Comparison of ENCODE assay signal across 8 mouse cellular contexts in genomic region chr3:145575743-145576481, GRCm38 (mm10). TPM values are rescaled to one million over a fixed set of nuclear protein-coding genes. Genes with fewer than 3 reads are reported as not detected.
A peak's percentile ranks its signal among the peaks of the same experiment; 100 is the strongest.
DNase-seq lines count a peak whose midpoint lies in the region; ATAC-seq lines count a peak whose summit lies in the region.

Gene Znhit6 (plus strand): TSS chr3:145576205.

- no peaks in the 10 kb centered on the region for H3K9me3 ChIP-seq in heart, embryonic 10.5 days
- no peaks in the 10 kb centered on the region for H3K9me3 ChIP-seq in kidney, embryonic 15.5 days (replicated peaks)

- peaks cover 26% of the 10 kb centered on the region for H3K36me3 ChIP-seq in heart, embryonic 10.5 days
- peaks cover 24% of the 10 kb centered on the region for H3K36me3 ChIP-seq in kidney, embryonic 15.5 days

- 5% methylated on average over 36 of the region's 37 CpGs for WGBS in heart, embryonic 10.5 days
- 5% methylated on average over 37 of the region's 37 CpGs for WGBS in kidney, embryonic 15.5 days

- peak within 1 kb of the TSS; percentile 86 for H3K4me2 ChIP-seq in kidney, embryonic 15.5 days

- peaks cover 12% of the 10 kb centered on the region; the same call in 1 of the 2 replicates for H3K4me1 ChIP-seq in heart, embryonic 10.5 days
- H3K4me1 ChIP-seq in kidney, embryonic 15.5 days, result peaks cover 12% of the 10 kb centered on the region

- H3K9ac ChIP-seq in kidney, embryonic 15.5 days, result peak within 1 kb of the TSS; percentile 65

- DNase-seq in B cell, adult 2 months, result peak; percentile 84 to 85
- DNase-seq in brain, adult 2 months (ENCODE audit: low read depth, low spot score), result peak; percentile 98
- peak; percentile 97 for DNase-seq in heart, embryonic 10.5 days (ENCODE audit: low spot score)
- DNase-seq in liver, result peak; percentile 93
- peak; percentile 85 to 90 for DNase-seq in spleen, postnatal 4 days (ENCODE audit: low spot score in 2 of 2)

- no peaks in the 10 kb centered on the region for H3K27me3 ChIP-seq in heart, embryonic 10.5 days (ENCODE audit: insufficient read depth, poor library complexity, severe bottlenecking)
- no peaks in the 10 kb centered on the region for H3K27me3 ChIP-seq in kidney, embryonic 15.5 days

- H3K4me3 ChIP-seq in heart, embryonic 10.5 days, result peak within 1 kb of the TSS; percentile 89
- H3K4me3 ChIP-seq in kidney, embryonic 15.5 days (replicated peaks), result peak within 1 kb of the TSS; percentile 77

- peak within 1 kb of the TSS; percentile 85 for H3K27ac ChIP-seq in heart, embryonic 10.5 days
- H3K27ac ChIP-seq in kidney, embryonic 15.5 days, result peak within 1 kb of the TSS; percentile 81

- ATAC-seq in erythroblast, adult 5-6 weeks (replicated peaks; ENCODE audit: low FRiP score, poor library complexity, severe bottlenecking), result peak; percentile 90
- ATAC-seq in kidney, embryonic 15.5 days (replicated peaks; ENCODE audit: low FRiP score), result peak; percentile 94
- peak; percentile 91 for ATAC-seq in monocyte, adult 5-6 weeks (replicated peaks; ENCODE audit: insufficient number of reproducible peaks, low FRiP score, low TSS enrichment, poor library complexity, severe bottlenecking)

RNA-seq across cellular contexts. Expression of gene Znhit6, which starts in this region (rescaled TPM):
- 8.2 and 17.7 TPM in 2 replicates for total RNA-seq in erythroblast, adult 5-6 weeks (2015; ENCODE audit: low replicate concordance)
- 4.1 and 9.6 TPM in 2 replicates for total RNA-seq in erythroblast, adult 5-6 weeks (2017; ENCODE audit: low replicate concordance)
- 30.5 and 40.9 TPM in 2 replicates for polyA plus RNA-seq in heart, embryonic 10.5 days (2016; fragmentation: Nextera tagmentation; extraction: Ambion mirVana)
- polyA plus RNA-seq in kidney, embryonic 15.5 days (2015; fragmentation: Nextera tagmentation; extraction: Ambion mirVana), result 36.4 and 37.2 TPM in 2 replicates
- total RNA-seq in monocyte, adult 5-6 weeks (2017), result 3.6 to 17.7 TPM (median 11.7 TPM) in 3 replicates

Comparison
In these comparisons a context has a peak if more than half of its experiments do, and no peak if none do; other contexts are left out.
1. Peak in every context shown above with its lines: DNase-seq, ATAC-seq, H3K4me3 ChIP-seq and H3K27ac ChIP-seq.